Mouse (Mus musculus) yolk sac, embryonic 10.5 days (tissue): ENCODE measurements around the gene Vmn2r77.
"Not testable (repeated sequence)": the region's sequence is repeated elsewhere in the genome, so short reads cannot be mapped to it uniquely, and the experiment has no call there.

Source experiments
- DNase-seq: peaks from one replicate; pipeline ENCODE4 v3.0.0-alpha.2; 2017; ENCODE audit warnings: low spot score

Vmn2r77 gene

DNA sequence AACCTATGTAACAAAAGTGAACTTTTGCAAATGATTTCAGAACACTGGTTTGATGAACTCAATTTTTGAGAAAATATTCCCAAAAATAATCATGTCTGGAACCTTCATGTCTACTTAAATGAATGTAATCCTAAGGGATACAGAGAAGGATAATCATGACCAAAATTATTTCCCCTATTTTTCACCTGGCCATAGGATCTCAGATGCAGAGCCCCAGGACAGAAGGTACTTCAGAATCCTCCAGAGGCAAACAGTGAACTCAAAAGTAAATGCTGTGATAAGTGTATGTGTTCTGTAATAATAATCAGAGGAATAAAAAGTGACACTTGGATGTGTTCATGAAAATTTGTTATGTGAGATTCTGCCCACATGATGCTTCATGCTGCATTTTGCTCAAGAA is at the start of gene Vmn2r77:
TSS of gene Vmn2r77 (plus strand) at position 301 of the 400 bp plus-strand sequence.
- DNase-seq = no peak

DNA sequence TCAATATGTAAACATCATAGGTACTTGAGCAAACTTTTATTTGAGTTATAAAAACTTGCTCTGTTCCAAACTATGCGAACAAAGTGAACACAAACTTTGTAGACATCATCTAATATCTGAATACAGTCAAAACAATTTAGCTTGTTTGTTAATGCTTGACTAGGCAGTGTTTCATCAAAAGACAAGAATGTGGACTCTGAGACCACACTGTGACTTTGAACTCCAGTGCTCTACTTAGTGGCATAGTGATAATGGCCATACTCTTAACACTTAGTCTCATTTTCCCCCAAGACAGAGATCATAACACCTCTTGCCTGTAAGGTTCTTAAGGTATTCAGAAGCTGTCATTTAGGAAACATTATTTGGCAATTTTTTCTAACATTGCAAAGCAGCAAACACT is 34.1 kb upstream of the Vmn2r77 start:
- DNase-seq = no peak

DNA sequence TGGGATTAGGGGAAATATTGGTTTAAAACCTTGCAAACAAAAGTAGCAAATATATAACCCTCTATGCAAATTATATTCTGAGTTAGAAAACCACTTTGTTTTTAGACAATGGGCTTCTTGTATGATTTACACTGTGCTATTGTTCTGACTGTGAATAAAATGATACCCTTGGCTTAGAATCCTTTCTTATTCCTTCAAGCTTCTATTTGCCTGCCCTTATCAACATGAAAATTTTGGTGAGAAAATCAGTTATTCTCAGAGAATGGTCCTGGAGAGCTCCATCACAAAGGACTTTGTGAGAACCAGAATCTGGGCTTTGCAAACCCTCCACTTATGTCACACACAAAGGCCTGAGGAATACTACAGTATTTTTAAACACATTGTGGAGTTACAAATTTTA is 30.2 kb upstream of the Vmn2r77 start:
- DNase-seq = no peak

DNA sequence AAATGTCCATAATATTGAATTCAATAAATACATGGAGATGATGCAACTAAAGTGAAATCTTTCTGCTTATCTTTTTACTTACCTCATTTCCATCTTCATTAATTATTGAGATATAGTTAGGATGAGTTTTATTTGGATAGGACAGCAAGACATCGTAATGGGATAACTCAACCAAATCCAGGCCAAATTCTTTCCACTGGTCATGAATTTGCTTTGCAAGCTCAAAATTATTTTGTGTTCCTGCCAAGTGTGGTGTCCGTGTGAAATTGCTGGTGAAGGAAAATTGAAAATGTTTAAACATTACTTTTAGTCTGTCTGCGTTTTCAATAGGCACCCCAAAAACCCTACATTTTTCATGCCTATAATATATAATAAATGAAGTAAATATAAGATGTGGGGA is 23.2 kb upstream of the Vmn2r77 start:
- DNase-seq = no peak

DNA sequence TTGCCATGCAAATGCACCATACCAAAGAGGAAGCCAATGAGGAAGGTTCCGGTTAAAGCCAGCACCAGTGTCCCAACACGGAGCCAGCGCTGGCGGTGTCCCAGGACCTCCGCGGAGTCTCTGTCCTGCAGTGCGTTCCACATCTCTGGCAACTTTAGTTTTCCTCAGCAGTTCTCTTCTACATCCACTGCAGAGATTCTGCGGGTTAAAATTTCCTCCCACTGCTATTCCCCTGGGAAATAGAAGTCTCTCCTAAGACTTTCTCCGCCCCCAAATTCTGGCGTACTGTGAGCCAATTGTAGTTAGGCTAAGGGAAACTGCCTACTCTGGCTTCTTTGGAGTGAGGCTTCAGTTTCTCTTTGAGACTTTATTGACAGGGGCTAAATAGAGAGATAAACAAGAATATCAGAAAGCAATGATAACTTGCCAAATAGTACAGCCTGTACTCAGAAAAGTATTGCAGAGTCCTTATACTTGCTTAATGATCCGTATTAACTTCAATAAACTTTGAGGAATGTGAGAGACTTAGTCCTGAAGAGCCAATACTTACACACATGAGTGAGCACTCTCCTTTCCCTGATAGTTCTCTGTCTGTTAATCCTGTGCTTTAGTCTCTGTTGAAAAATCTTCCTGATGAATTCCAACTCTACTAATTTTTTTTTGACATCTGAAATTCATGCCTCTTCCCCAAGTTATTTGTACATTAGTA is 19.1 kb upstream of the Vmn2r77 start, which contains the start of gene Folh1:
TSS of gene Folh1 (minus strand) at position 327 of the 709 bp plus-strand sequence.
- no peak for DNase-seq

DNA sequence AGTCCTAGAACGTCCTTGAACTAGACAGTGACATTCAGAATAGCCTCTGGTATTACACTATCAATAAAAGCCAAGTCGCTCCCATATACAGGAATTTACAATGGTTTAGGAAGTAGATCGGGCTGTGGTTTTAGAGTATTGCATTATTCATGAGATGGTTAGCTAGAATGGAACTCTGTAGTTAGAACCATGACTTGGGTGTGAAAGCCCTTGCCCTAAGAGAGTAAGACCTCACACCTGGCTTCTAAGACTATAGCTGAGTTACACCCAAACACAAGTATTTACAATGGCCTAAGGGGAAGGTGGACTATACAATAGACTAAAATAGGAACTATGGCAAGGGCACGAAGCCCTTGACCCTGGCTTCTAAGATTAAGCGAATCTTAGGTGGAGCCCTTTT is 20.4 kb downstream of the Vmn2r77 start:
- not testable (repeated sequence) for DNase-seq

DNA sequence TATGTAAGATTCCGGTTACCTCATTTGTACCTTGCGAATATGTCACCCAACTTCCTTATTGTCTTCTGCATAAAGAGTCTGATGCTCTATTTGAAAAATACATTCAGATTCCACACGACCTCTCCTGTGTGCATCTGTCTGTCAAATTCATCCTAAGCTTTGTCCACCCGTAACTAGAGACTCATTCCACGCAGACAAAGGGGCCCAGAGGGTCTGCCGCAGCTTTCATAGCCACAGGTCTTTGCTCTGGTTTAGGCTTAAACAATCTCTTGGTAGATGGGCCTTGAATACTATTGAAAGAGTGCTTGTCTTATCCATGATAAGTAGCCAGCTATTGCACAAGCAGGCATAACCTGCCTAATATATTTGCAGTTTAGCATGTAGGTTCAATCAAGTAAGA is 20.9 kb downstream of the Vmn2r77 start:
- not testable (repeated sequence) for DNase-seq

DNA sequence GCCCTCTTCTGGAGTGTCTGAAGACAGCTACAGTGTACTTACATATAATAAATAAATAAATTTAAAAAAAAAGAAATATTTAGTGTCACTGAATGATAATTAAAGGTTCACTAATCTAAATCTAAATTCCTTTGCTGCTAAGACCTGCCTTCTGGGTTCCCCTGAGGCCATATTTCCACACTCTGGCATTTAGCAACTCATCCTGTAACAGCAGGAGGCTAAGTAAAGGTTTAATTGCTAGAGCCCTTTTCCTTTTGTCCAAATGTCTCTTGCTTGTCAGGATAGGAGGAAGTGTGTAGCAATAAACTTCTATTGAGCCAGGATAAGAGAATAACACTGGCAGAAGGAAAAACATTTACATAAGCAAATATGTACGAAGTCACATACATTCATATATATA is 21.6 kb downstream of the Vmn2r77 start:
- no peak for DNase-seq
